Mouse (Mus musculus) 3T3-L1 (cell line): ENCODE measurements at regions not wholly inside any gene's neighbourhood (a gene's known extent, or its start where the extent isn't known, plus 50 kb on each side); places are given as distances from the start of the nearest gene placed in this dataset.

Experiments used
- DNase-seq: peaks from one replicate; pipeline ENCODE4 v3.0.0-alpha.2; 2015; ENCODE audit warnings: low read depth, low spot score

- DNase-seq = no peak
These were observed 148.5 kb upstream of the Cops8 start for GRCm38 (mm10) chr1:90454263-90454662.

GRCm38 (mm10) chr1:90457396-90457795 lies 145.4 kb upstream of the Cops8 start:
- DNase-seq = no peak

- DNase-seq = no peak
These were observed 144.6 kb upstream of the Cops8 start for GRCm38 (mm10) chr1:90458176-90458575.

GRCm38 (mm10) chr1:90461699-90462098 lies 141.1 kb upstream of the Cops8 start:
- DNase-seq = peak; percentile 51

GRCm38 (mm10) chr1:90463302-90463701 lies 139.5 kb upstream of the Cops8 start:
- DNase-seq = no peak

GRCm38 (mm10) chr1:90467646-90468045 lies 135.1 kb upstream of the Cops8 start:
- no peak for DNase-seq

GRCm38 (mm10) chr1:90470996-90471395 lies 131.8 kb upstream of the Cops8 start:
- no peak for DNase-seq

- no peak for DNase-seq
These were observed 131.0 kb upstream of the Cops8 start for GRCm38 (mm10) chr1:90471806-90472205.

- no peak for DNase-seq
These were observed 127.5 kb upstream of the Cops8 start for GRCm38 (mm10) chr1:90475060-90475813.

- no peak for DNase-seq
These were observed 126.1 kb upstream of the Cops8 start for GRCm38 (mm10) chr1:90476556-90477243.

- no peak for DNase-seq
These were observed 123.9 kb upstream of the Cops8 start for GRCm38 (mm10) chr1:90478839-90479238.

- DNase-seq = peak; percentile 55
These were observed 121.5 kb upstream of the Cops8 start for GRCm38 (mm10) chr1:90481247-90481646.

GRCm38 (mm10) chr1:90481708-90482107 lies 121.1 kb upstream of the Cops8 start:
- peak; percentile 37 for DNase-seq

- DNase-seq = no peak
These were observed 116.4 kb upstream of the Cops8 start for GRCm38 (mm10) chr1:90486349-90486839.

GRCm38 (mm10) chr1:90487886-90488285 lies 114.9 kb upstream of the Cops8 start:
- no peak for DNase-seq

- no peak for DNase-seq
These were observed 113.8 kb upstream of the Cops8 start for GRCm38 (mm10) chr1:90488991-90489390.

GRCm38 (mm10) chr1:90490335-90490734 lies 112.4 kb upstream of the Cops8 start:
- DNase-seq = no peak

- DNase-seq = no peak
These were observed 109.3 kb upstream of the Cops8 start for GRCm38 (mm10) chr1:90493481-90493880.

GRCm38 (mm10) chr1:90495174-90495573 lies 107.6 kb upstream of the Cops8 start:
- DNase-seq = no peak

GRCm38 (mm10) chr1:90497568-90497967 lies 105.2 kb upstream of the Cops8 start:
- peak; percentile 73 for DNase-seq

GRCm38 (mm10) chr1:90501373-90501772 lies 101.4 kb upstream of the Cops8 start:
- DNase-seq = no peak

- no peak for DNase-seq
These were observed 100.4 kb upstream of the Cops8 start for GRCm38 (mm10) chr1:90502371-90502770.
